Mouse (Mus musculus): ENCODE data around the gene Akap13. TPM values are rescaled to one million over a fixed set of nuclear protein-coding genes. Genes with fewer than 3 reads are reported as not detected.
A peak's percentile ranks its signal among the peaks of the same experiment; 100 is the strongest.

The Akap13 gene
- polyA plus RNA-seq, 1 experiment = 41.7 TPM

GRCm38 (mm10) chr7:75597840-75598239, 142.5 kb downstream of the Akap13 start:
- Histone ChIP-seq H3K4me3 (replicated peaks; ENCODE audit: extremely low read depth, low read depth, low read length) (no peak overlapping the region), H3K4me1 (ENCODE audit: control insufficient read depth, insufficient read depth, low read length) (peaks cover 2% of the 10 kb centered on the region)
- TF ChIP-seq POLR2A (IDR thresholded peaks at IDR 0.05; ENCODE audit: borderline replicate concordance, extremely low read depth, low read depth, low read length) (no peak), CTCF (IDR thresholded peaks at IDR 0.05; ENCODE audit: insufficient read depth, low read length) (no peak)
- no peak for DNase-seq
- WGBS = 71% methylated on average over 2 of the region's 2 CpGs

- WGBS = 69% methylated on average over 6 of the region's 6 CpGs
- TF ChIP-seq POLR2A (IDR thresholded peaks at IDR 0.05; ENCODE audit: borderline replicate concordance, extremely low read depth, low read depth, low read length) (no peak), CTCF (IDR thresholded peaks at IDR 0.05; ENCODE audit: insufficient read depth, low read length) (no peak)
- Histone ChIP-seq H3K4me1 (ENCODE audit: control insufficient read depth, insufficient read depth, low read length) (peaks cover 2% of the 10 kb centered on the region), H3K4me3 (replicated peaks; ENCODE audit: extremely low read depth, low read depth, low read length) (no peak overlapping the region)
- no peak for DNase-seq
Observed at GRCm38 (mm10) chr7:75600360-75601075, 145.2 kb downstream of the Akap13 start.

- 66% methylated on average over 3 of the region's 3 CpGs for WGBS
- Histone ChIP-seq H3K4me1 (ENCODE audit: control insufficient read depth, insufficient read depth, low read length) (peaks cover 26% of the 10 kb centered on the region), H3K4me3 (replicated peaks; ENCODE audit: extremely low read depth, low read depth, low read length) (no peak overlapping the region)
- TF ChIP-seq POLR2A (IDR thresholded peaks at IDR 0.05; ENCODE audit: borderline replicate concordance, extremely low read depth, low read depth, low read length) (no peak), CTCF (IDR thresholded peaks at IDR 0.05; ENCODE audit: insufficient read depth, low read length) (no peak)
- no peak for DNase-seq
Observed at GRCm38 (mm10) chr7:75607248-75607647, 151.9 kb downstream of the Akap13 start.

GRCm38 (mm10) chr7:75608716-75609115, 153.4 kb downstream of the Akap13 start:
- TF ChIP-seq CTCF (IDR thresholded peaks at IDR 0.05; ENCODE audit: insufficient read depth, low read length) (no peak), POLR2A (IDR thresholded peaks at IDR 0.05; ENCODE audit: borderline replicate concordance, extremely low read depth, low read depth, low read length) (no peak)
- Histone ChIP-seq H3K4me1 (ENCODE audit: control insufficient read depth, insufficient read depth, low read length) (peaks cover 29% of the 10 kb centered on the region), H3K4me3 (replicated peaks; ENCODE audit: extremely low read depth, low read depth, low read length) (no peak overlapping the region)
- DNase-seq = no peak
- WGBS = 57% methylated on average over 5 of the region's 5 CpGs

GRCm38 (mm10) chr7:75609456-75610262, 154.3 kb downstream of the Akap13 start:
- no peak for TF ChIP-seq POLR2A (IDR thresholded peaks at IDR 0.05; ENCODE audit: borderline replicate concordance, extremely low read depth, low read depth, low read length)
- peak; percentile 73 for TF ChIP-seq CTCF (IDR thresholded peaks at IDR 0.05; ENCODE audit: insufficient read depth, low read length)
- no peak overlapping the region for H3K4me3 ChIP-seq (replicated peaks; ENCODE audit: extremely low read depth, low read depth, low read length)
- H3K4me1 ChIP-seq (ENCODE audit: control insufficient read depth, insufficient read depth, low read length) = peaks cover 34% of the 10 kb centered on the region
- DNase-seq = no peak
- WGBS = 64% methylated on average over 14 of the region's 14 CpGs

GRCm38 (mm10) chr7:75610391-75610790, 155.1 kb downstream of the Akap13 start:
- peak overlapping the region; percentile 3 for H3K4me3 ChIP-seq (replicated peaks; ENCODE audit: extremely low read depth, low read depth, low read length)
- DNase-seq = no peak
- no peak; the same call in 1 of the 2 replicates for TF ChIP-seq POLR2A (IDR thresholded peaks at IDR 0.05; ENCODE audit: borderline replicate concordance, extremely low read depth, low read depth, low read length)
- TF ChIP-seq CTCF (IDR thresholded peaks at IDR 0.05; ENCODE audit: insufficient read depth, low read length) = no peak
- peaks cover 37% of the 10 kb centered on the region for H3K4me1 ChIP-seq (ENCODE audit: control insufficient read depth, insufficient read depth, low read length)
- 37% methylated on average over 9 of the region's 9 CpGs for WGBS

- peak overlapping the region; percentile 20 for H3K4me3 ChIP-seq (replicated peaks; ENCODE audit: extremely low read depth, low read depth, low read length)
- peaks cover 37% of the 10 kb centered on the region for H3K4me1 ChIP-seq (ENCODE audit: control insufficient read depth, insufficient read depth, low read length)
- 51% methylated on average over 15 of the region's 15 CpGs for WGBS
- no peak for TF ChIP-seq POLR2A (IDR thresholded peaks at IDR 0.05; ENCODE audit: borderline replicate concordance, extremely low read depth, low read depth, low read length)
- no peak for TF ChIP-seq CTCF (IDR thresholded peaks at IDR 0.05; ENCODE audit: insufficient read depth, low read length)
- DNase-seq = no peak
Observed at GRCm38 (mm10) chr7:75611261-75611950, 156.1 kb downstream of the Akap13 start.

- H3K4me1 ChIP-seq (ENCODE audit: control insufficient read depth, insufficient read depth, low read length) = peaks cover 37% of the 10 kb centered on the region
- WGBS = 15% methylated on average over 13 of the region's 13 CpGs
- DNase-seq = no peak
- H3K4me3 ChIP-seq (replicated peaks; ENCODE audit: extremely low read depth, low read depth, low read length) = peak overlapping the region; percentile 54
- TF ChIP-seq CTCF (IDR thresholded peaks at IDR 0.05; ENCODE audit: insufficient read depth, low read length) = no peak
- peak; percentile 69; the same call in 1 of the 2 replicates for TF ChIP-seq POLR2A (IDR thresholded peaks at IDR 0.05; ENCODE audit: borderline replicate concordance, extremely low read depth, low read depth, low read length)
Observed at GRCm38 (mm10) chr7:75612000-75612682, 156.8 kb downstream of the Akap13 start.

GRCm38 (mm10) chr7:75612683-75613053, 157.3 kb downstream of the Akap13 start:
- TF ChIP-seq CTCF (IDR thresholded peaks at IDR 0.05; ENCODE audit: insufficient read depth, low read length) (no peak), POLR2A (IDR thresholded peaks at IDR 0.05; ENCODE audit: borderline replicate concordance, extremely low read depth, low read depth, low read length) (no peak)
- H3K4me3 ChIP-seq (replicated peaks; ENCODE audit: extremely low read depth, low read depth, low read length) = peak overlapping the region; percentile 25
- no peak for DNase-seq
- peaks cover 37% of the 10 kb centered on the region for H3K4me1 ChIP-seq (ENCODE audit: control insufficient read depth, insufficient read depth, low read length)
